Mouse (Mus musculus): ENCODE results near the gene Hand1.

DNA sequence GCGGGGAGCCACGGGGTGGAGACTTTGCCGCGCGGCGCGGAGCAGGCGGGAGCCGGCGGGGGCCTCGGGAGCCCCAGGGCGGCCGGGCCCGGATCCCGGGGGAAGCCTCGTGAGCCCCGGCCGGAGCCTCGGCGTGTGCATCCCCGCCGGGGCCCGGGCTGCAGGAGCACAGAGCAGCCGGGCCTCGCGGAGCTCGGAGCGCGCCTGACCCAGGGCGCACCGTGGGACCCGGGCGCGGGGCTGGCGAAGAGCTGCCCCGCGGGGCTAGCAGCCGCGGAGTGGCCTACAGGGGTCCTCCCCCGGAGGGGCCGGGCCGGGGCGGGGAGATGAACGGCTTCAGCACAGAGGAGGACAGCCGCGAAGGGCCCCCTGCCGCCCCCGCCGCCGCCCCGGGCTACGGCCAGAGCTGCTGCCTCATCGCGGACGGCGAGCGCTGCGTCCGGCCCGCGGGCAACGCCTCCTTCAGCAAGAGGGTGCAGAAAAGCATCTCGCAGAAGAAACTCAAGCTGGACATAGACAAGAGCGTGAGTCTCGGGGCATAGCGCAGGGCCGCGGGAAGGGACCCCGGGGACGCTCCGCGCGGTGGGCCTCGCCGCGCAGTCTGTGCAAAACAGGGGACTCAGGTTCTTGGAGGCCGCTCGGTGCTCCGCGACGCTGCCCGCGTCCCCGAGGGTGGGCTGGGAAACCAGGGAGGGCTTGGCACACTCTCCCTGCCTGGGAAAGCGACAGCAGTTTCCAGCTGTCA, 30.7 kb downstream of the Hand1 start:
- TF ChIP-seq CTCF (IDR thresholded peaks at IDR 0.05; ENCODE audit: insufficient read depth, low read depth, low read length) = no peak
- no peak for TF ChIP-seq POLR2A (IDR thresholded peaks at IDR 0.05; ENCODE audit: insufficient read depth, low read depth, low read length)
